Mouse (Mus musculus): ENCODE data around the gene Vmn1r63. TPM values are rescaled to one million over a fixed set of nuclear protein-coding genes. Genes with fewer than 3 reads are reported as not detected.
"Not testable (repeated sequence)": the region's sequence is repeated elsewhere in the genome, so short reads cannot be mapped to it uniquely, and the experiment has no call there.

Vmn1r63 gene
- not detected in 2 replicates for polyA plus RNA-seq (2015; fragmentation: Nextera tagmentation; extraction: Ambion mirVana)

DNA sequence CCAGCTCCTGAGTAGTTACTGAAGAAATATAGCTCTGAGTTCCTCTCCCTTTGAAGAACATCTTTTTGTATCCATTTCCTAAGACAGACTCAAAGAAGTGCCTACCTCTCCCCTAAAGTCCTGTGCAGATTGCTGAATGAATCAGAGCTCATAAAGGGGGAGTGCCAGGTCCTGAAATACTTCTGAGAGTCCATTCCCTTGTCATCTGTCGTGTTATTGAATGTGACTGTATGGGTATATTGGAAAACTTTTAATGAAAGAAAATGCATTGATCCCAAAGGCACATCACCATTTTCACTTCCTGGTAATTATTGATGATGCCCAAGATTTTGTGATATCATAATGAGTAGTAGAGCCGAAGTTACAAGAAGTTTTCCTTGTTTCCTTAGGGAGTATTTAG is at the start of gene Vmn1r63:
TSS of gene Vmn1r63 (minus strand) at position 101 of the 400 bp plus-strand sequence.
- H3K9me3 ChIP-seq (ENCODE audit: low read length); H3K27me3 ChIP-seq (ENCODE audit: insufficient read depth, low read length); DNase-seq; H3K36me3 ChIP-seq (replicated peaks; ENCODE audit: insufficient read depth, low read length); H3K9ac ChIP-seq (replicated peaks); H3K4me1 ChIP-seq (ENCODE audit: insufficient read depth); H3K4me3 ChIP-seq (ENCODE audit: low read depth, low read length); ATAC-seq; H3K27ac ChIP-seq (ENCODE audit: low read depth); H3K4me2 ChIP-seq (ENCODE audit: low read depth, low read length): not testable (repeated sequence)
- WGBS (ENCODE audit: insufficient replicate concordance) = no CpG with 5 or more reads among the region's 2 CpGs

Other genes with a start within 250 kb of the Vmn1r63 start
- not detected in 2 replicates for gene Vmn1r61, start 192.2 kb downstream of the Vmn1r63 start, polyA plus RNA-seq (2015; fragmentation: Nextera tagmentation; extraction: Ambion mirVana)
- gene Vmn1r62, start 131.8 kb downstream of the Vmn1r63 start, polyA plus RNA-seq (2015; fragmentation: Nextera tagmentation; extraction: Ambion mirVana) = not detected in 2 replicates
- gene Vmn1r64, start 79.1 kb upstream of the Vmn1r63 start, polyA plus RNA-seq (2015; fragmentation: Nextera tagmentation; extraction: Ambion mirVana) = not detected in 2 replicates
- gene Vmn1r65, start 205.6 kb upstream of the Vmn1r63 start, polyA plus RNA-seq (2015; fragmentation: Nextera tagmentation; extraction: Ambion mirVana) = not detected in 2 replicates
- not detected in 2 replicates for gene Nlrp4c, start 239.7 kb upstream of the Vmn1r63 start, polyA plus RNA-seq (2015; fragmentation: Nextera tagmentation; extraction: Ambion mirVana)

Data from liver, postnatal 0 days (tissue).